Mouse (Mus musculus): ENCODE measurements at regions not wholly inside any gene's neighbourhood (a gene's known extent, or its start where the extent isn't known, plus 50 kb on each side); places are given as distances from the start of the nearest gene placed in this dataset.

DNA sequence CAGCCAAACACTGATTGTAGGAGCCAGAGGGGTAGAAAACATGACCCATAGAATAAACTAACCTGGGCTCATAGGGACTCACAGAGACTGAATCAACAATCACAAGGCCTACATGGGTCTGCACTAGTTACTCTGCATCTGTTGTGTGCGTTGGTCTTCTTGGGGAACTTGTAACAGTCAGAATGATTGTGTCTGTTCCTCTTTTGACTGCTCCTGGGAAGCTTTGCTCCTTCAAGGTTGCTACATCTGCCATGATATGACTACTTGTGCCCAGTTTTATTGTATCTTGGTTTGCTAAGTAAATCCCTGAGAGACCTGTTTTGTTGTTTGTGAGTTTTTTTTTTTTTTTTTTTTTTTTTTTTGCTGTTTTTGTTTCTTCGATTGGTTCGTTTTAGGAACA, 313.9 kb upstream of the Gpc6 start:
- DNase-seq (ENCODE audit: extremely low read depth): peak; percentile 81
- Histone ChIP-seq H3K27me3 (replicated peaks) (no peaks in the 10 kb centered on the region), H3K4me3 (replicated peaks in 1 of 3; ENCODE audit: low read depth in 2 of 3, low read length in 2 of 3, poor library complexity in 1 of 3) (no peak overlapping the region), H3K4me2 (ENCODE audit: insufficient read depth, low read depth, poor library complexity, severe bottlenecking) (0 out of 2 replicates have a peak overlapping the region, but pooled peaks have one; percentile 11), H3K27ac (ENCODE audit: insufficient read depth, low read depth) (peak overlapping the region; percentile 16; the same call in 1 of the 2 replicates), H3K4me1 (ENCODE audit: control insufficient read depth in 1 of 2, insufficient read depth in 2 of 2) (peaks cover 3 to 48% of the 10 kb centered on the region in 2 experiments), H3K9me3 (replicated peaks; ENCODE audit: low read length) (no peaks in the 10 kb centered on the region), H3K9ac (ENCODE audit: insufficient read depth, low read depth) (no peak overlapping the region), H3K36me3 (replicated peaks in 1 of 2; ENCODE audit: control insufficient read depth in 1 of 2, insufficient read depth in 1 of 2, low read length in 1 of 2) (no peaks in the 10 kb centered on the region), H3K79me2 (replicated peaks; ENCODE audit: control insufficient read depth, extremely low read depth, insufficient read depth, poor library complexity, severe bottlenecking) (no peaks in the 10 kb centered on the region)
- TF ChIP-seq SIN3A (IDR thresholded peaks at IDR 0.05; ENCODE audit: low read length) (no peak), MAFK (IDR thresholded peaks at IDR 0.05; ENCODE audit: insufficient replicate concordance, low read length) (no peak), BHLHE40 (IDR thresholded peaks at IDR 0.05; ENCODE audit: low read depth, low read length) (no peak), JUN (IDR thresholded peaks at IDR 0.05; ENCODE audit: insufficient read depth, low read depth, low read length) (peak; percentile 34; the same call in 1 of the 2 replicates), MEF2A (IDR thresholded peaks at IDR 0.05; ENCODE audit: borderline replicate concordance, low read depth, low read length) (0 out of 2 replicates have a peak, but pooled peaks have one; percentile 16), CHD1 (IDR thresholded peaks at IDR 0.05; ENCODE audit: low read depth, low read length) (no peak), E2F4 (IDR thresholded peaks at IDR 0.05; ENCODE audit: insufficient replicate concordance, low read depth, low read length) (no peak), CHD2 (IDR thresholded peaks at IDR 0.05; ENCODE audit: low read length) (no peak), ELF1 (IDR thresholded peaks at IDR 0.05; ENCODE audit: low read depth, low read length) (no peak), MAZ (IDR thresholded peaks at IDR 0.05; ENCODE audit: low read depth, low read length) (no peak), JUND (conservative IDR thresholded peaks at IDR 0.05; ENCODE audit: low read depth, low read length) (peak; percentile 65), POLR2A (IDR thresholded peaks at IDR 0.05; ENCODE audit: low read depth, low read length) (no peak), SMC3 (IDR thresholded peaks at IDR 0.05; ENCODE audit: low read depth, low read length) (no peak), KAT2A (IDR thresholded peaks at IDR 0.05; ENCODE audit: insufficient replicate concordance, low read length) (no peak), RAD21 (IDR thresholded peaks at IDR 0.05; ENCODE audit: low read depth, low read length) (no peak), PAX5 (IDR thresholded peaks at IDR 0.05; ENCODE audit: low read length) (no peak), EP300 (IDR thresholded peaks at IDR 0.05; ENCODE audit: low read length) (peak; percentile 95), GABPA (IDR thresholded peaks at IDR 0.05; ENCODE audit: insufficient replicate concordance, low read depth, low read length) (no peak), TCF12 (IDR thresholded peaks at IDR 0.05; ENCODE audit: low read depth, low read length) (peak; percentile 46; the same call in 1 of the 2 replicates), MXI1 (IDR thresholded peaks at IDR 0.05; ENCODE audit: low read depth, low read length) (no peak), ZNF384 (IDR thresholded peaks at IDR 0.05; ENCODE audit: low read depth, low read length) (peak; percentile 82), UBTF (IDR thresholded peaks at IDR 0.05; ENCODE audit: low read depth, low read length) (no peak), ZKSCAN1 (IDR thresholded peaks at IDR 0.05; ENCODE audit: borderline replicate concordance, low read depth, low read length) (no peak), IRF4 (IDR thresholded peaks at IDR 0.05; ENCODE audit: low read depth, low read length) (peak; percentile 92), MYC (IDR thresholded peaks at IDR 0.05; ENCODE audit: low read depth, low read length) (no peak)
- dilution Hi-C loops (cut with MboI; ENCODE audit: extremely low pct_ligation_motif_present, extremely low pct_unique_long_range_greater_than_20kb, low sequenced_read_pairs): no loop called here
- in situ Hi-C loops (cut with MboI; ENCODE audit: low pct_ligation_motif_present, low pct_unique_long_range_greater_than_20kb, low sequenced_read_pairs): no loop called here
